Mouse (Mus musculus) limb, embryonic 15.5 days (tissue): ENCODE data around the gene Phykpl. TPM values are rescaled to one million over a fixed set of nuclear protein-coding genes. Genes with fewer than 3 reads are reported as not detected.

Experiments used
- ATAC-seq: fragments of 200-750 bp; cut with Nextera tagmentation; 2 replicates; pipeline ENCODE4 v1.8.0; 2017; ENCODE audit warnings: low read depth, moderate TSS enrichment; ENCODE audit not compliant: insufficient number of reproducible peaks, low FRiP score, low TSS enrichment
- H3K27ac ChIP-seq: fragments of 300-500 bp; sonication (generic); 2 replicates; pipeline ENCODE4 v1.5.1; 2015; ENCODE audit warnings: moderate library complexity, mild to moderate bottlenecking, inconsistent platforms
- H3K27me3 ChIP-seq: fragments of 300-500 bp; sonication (generic); 2 replicates; pipeline ENCODE4 v1.6.1; 2015; ENCODE audit warnings: inconsistent platforms
- H3K36me3 ChIP-seq: fragments of 300-500 bp; sonication (generic); 2 replicates; pipeline ENCODE4 v1.6.1; 2015; ENCODE audit warnings: inconsistent platforms
- H3K4me1 ChIP-seq: fragments of 300-500 bp; sonication (generic); 2 replicates; pipeline ENCODE4 v1.6.1; 2015; ENCODE audit warnings: inconsistent platforms
- H3K4me2 ChIP-seq: fragments of 300-500 bp; sonication (generic); 2 replicates; pipeline ENCODE4 v1.6.1; 2015; ENCODE audit warnings: mild to moderate bottlenecking, inconsistent platforms
- H3K4me3 ChIP-seq: fragments of 300-500 bp; sonication (generic); 2 replicates; pipeline ENCODE4 v1.5.1; 2015; ENCODE audit warnings: mild to moderate bottlenecking, inconsistent platforms
- H3K9ac ChIP-seq: fragments of 300-500 bp; sonication (generic); 2 replicates; pipeline ENCODE4 v1.6.1; 2015; ENCODE audit warnings: inconsistent platforms
- H3K9me3 ChIP-seq: fragments of 300-500 bp; sonication (generic); 2 replicates; pipeline ENCODE4 v1.6.1; 2016; ENCODE audit warnings: inconsistent platforms
- WGBS: fragments of 180-500 bp; shearing (Covaris S2); methylation state at CpG from one replicate; pipeline ENCODE4 v1.1.7; 2015; 5-methylcytosine and 5-hydroxymethylcytosine counted together
- polyA plus RNA-seq: library from polyadenylated mRNA; unstranded; fragments of >200 nt; fragmentation: Nextera tagmentation; extraction: Ambion mirVana; gene quantifications from 2 replicates; pipeline ENCODE4 v1.2.1, GENCODE M21; 2015

Gene Phykpl
- polyA plus RNA-seq, 1 experiment from 2014 or later: 17.2 TPM

GRCm38 (mm10) chr11:51555066-51555465, 29.5 kb upstream of the Phykpl start:
- Histone ChIP-seq H3K9me3 (no peaks in the 10 kb centered on the region), H3K27me3 (no peaks in the 10 kb centered on the region), H3K36me3 (no peaks in the 10 kb centered on the region), H3K27ac (no peak overlapping the region), H3K4me1 (peaks cover 9% of the 10 kb centered on the region), H3K4me2 (peak overlapping the region; percentile 7; the same call in 1 of the 2 replicates), H3K9ac (no peak overlapping the region), H3K4me3 (0 out of 2 replicates have a peak overlapping the region, but pooled peaks have one; percentile 15)
- no peak for ATAC-seq
- 55% methylated on average over 2 of the region's 2 CpGs for WGBS

GRCm38 (mm10) chr11:51563276-51563675, 21.3 kb upstream of the Phykpl start:
- Histone ChIP-seq H3K9me3 (no peaks in the 10 kb centered on the region), H3K36me3 (no peaks in the 10 kb centered on the region), H3K27me3 (no peaks in the 10 kb centered on the region; the same call in 1 of the 2 replicates), H3K9ac (no peak overlapping the region), H3K27ac (no peak overlapping the region), H3K4me3 (no peak overlapping the region), H3K4me2 (no peak overlapping the region), H3K4me1 (no peaks in the 10 kb centered on the region)
- ATAC-seq: no peak
- 89% methylated on average over 1 of the region's 1 CpGs for WGBS

- H3K4me2 ChIP-seq: no peak overlapping the region
- WGBS: 32% methylated on average over 3 of the region's 3 CpGs
- no peak overlapping the region for H3K9ac ChIP-seq
- H3K27ac ChIP-seq: no peak overlapping the region
- no peaks in the 10 kb centered on the region for H3K36me3 ChIP-seq
- no peak for ATAC-seq
- no peaks in the 10 kb centered on the region; the same call in 1 of the 2 replicates for H3K27me3 ChIP-seq
- H3K4me1 ChIP-seq: no peaks in the 10 kb centered on the region
- H3K4me3 ChIP-seq: no peak overlapping the region
- H3K9me3 ChIP-seq: no peaks in the 10 kb centered on the region
These were observed 19.5 kb upstream of the Phykpl start for GRCm38 (mm10) chr11:51565062-51565461.

GRCm38 (mm10) chr11:51565951-51566350, 18.6 kb upstream of the Phykpl start:
- no peak overlapping the region for H3K27ac ChIP-seq
- no peaks in the 10 kb centered on the region for H3K9me3 ChIP-seq
- H3K36me3 ChIP-seq: no peaks in the 10 kb centered on the region
- H3K4me1 ChIP-seq: no peaks in the 10 kb centered on the region
- no peak for ATAC-seq
- no peak overlapping the region for H3K4me2 ChIP-seq
- WGBS: 88% methylated on average over 6 of the region's 6 CpGs
- H3K27me3 ChIP-seq: no peaks in the 10 kb centered on the region
- H3K9ac ChIP-seq: no peak overlapping the region
- no peak overlapping the region for H3K4me3 ChIP-seq

- Histone ChIP-seq H3K36me3 (no peaks in the 10 kb centered on the region), H3K27ac (no peak overlapping the region), H3K27me3 (no peaks in the 10 kb centered on the region), H3K4me2 (no peak overlapping the region), H3K4me3 (no peak overlapping the region), H3K9ac (no peak overlapping the region), H3K9me3 (no peaks in the 10 kb centered on the region), H3K4me1 (no peaks in the 10 kb centered on the region)
- WGBS: 93% methylated on average over 4 of the region's 4 CpGs
- ATAC-seq: no peak
These were observed 15.8 kb upstream of the Phykpl start for GRCm38 (mm10) chr11:51568801-51569200.

- no peaks in the 10 kb centered on the region for H3K27me3 ChIP-seq
- no peaks in the 10 kb centered on the region for H3K9me3 ChIP-seq
- no peak overlapping the region for H3K4me3 ChIP-seq
- no peak overlapping the region for H3K27ac ChIP-seq
- no peaks in the 10 kb centered on the region for H3K4me1 ChIP-seq
- no peak overlapping the region for H3K4me2 ChIP-seq
- no peak for ATAC-seq
- no peak overlapping the region for H3K9ac ChIP-seq
- WGBS: 78% methylated on average over 4 of the region's 4 CpGs
- H3K36me3 ChIP-seq: no peaks in the 10 kb centered on the region
These were observed 8.1 kb upstream of the Phykpl start for GRCm38 (mm10) chr11:51576454-51576853.

- Histone ChIP-seq H3K4me2 (no peak overlapping the region), H3K27me3 (no peaks in the 10 kb centered on the region), H3K4me1 (no peaks in the 10 kb centered on the region), H3K9ac (no peak overlapping the region), H3K36me3 (no peaks in the 10 kb centered on the region), H3K27ac (no peak overlapping the region), H3K9me3 (no peaks in the 10 kb centered on the region), H3K4me3 (no peak overlapping the region)
- WGBS: 70% methylated on average over 7 of the region's 7 CpGs
- ATAC-seq: no peak
These were observed 7.0 kb upstream of the Phykpl start for GRCm38 (mm10) chr11:51577587-51577986.

GRCm38 (mm10) chr11:51579024-51579423, 5.5 kb upstream of the Phykpl start:
- Histone ChIP-seq H3K36me3 (no peaks in the 10 kb centered on the region), H3K4me2 (no peak overlapping the region), H3K9me3 (no peaks in the 10 kb centered on the region), H3K4me3 (no peak overlapping the region), H3K27ac (no peak overlapping the region), H3K9ac (no peak overlapping the region), H3K27me3 (no peaks in the 10 kb centered on the region), H3K4me1 (peaks cover 6% of the 10 kb centered on the region)
- no peak for ATAC-seq
- 68% methylated on average over 4 of the region's 4 CpGs for WGBS

GRCm38 (mm10) chr11:51582713-51583112, 1.8 kb upstream of the Phykpl start:
- Histone ChIP-seq H3K4me1 (peaks cover 25% of the 10 kb centered on the region), H3K27me3 (no peaks in the 10 kb centered on the region), H3K9me3 (no peaks in the 10 kb centered on the region), H3K9ac (no peak overlapping the region), H3K4me3 (no peak overlapping the region), H3K4me2 (no peak overlapping the region), H3K36me3 (peaks cover 18% of the 10 kb centered on the region), H3K27ac (no peak overlapping the region)
- ATAC-seq: no peak
- 23% methylated on average over 8 of the region's 8 CpGs for WGBS

- H3K27me3 ChIP-seq: no peaks in the 10 kb centered on the region
- peaks cover 31% of the 10 kb centered on the region for H3K36me3 ChIP-seq
- H3K4me2 ChIP-seq: peak overlapping the region; percentile 59
- peak overlapping the region; percentile 92 for H3K27ac ChIP-seq
- H3K4me1 ChIP-seq: peaks cover 25% of the 10 kb centered on the region
- peak overlapping the region; percentile 71 for H3K4me3 ChIP-seq
- ATAC-seq: peak; percentile 27
- WGBS: 16% methylated on average over 9 of the region's 9 CpGs
- H3K9ac ChIP-seq: peak overlapping the region; percentile 79
- no peaks in the 10 kb centered on the region for H3K9me3 ChIP-seq
These were observed 513 bp upstream of the Phykpl start for GRCm38 (mm10) chr11:51584057-51584430.

GRCm38 (mm10) chr11:51585608-51586252, 1.2 kb downstream of the Phykpl start:
- Histone ChIP-seq H3K27ac (peak overlapping the region; percentile 92), H3K4me2 (peak overlapping the region; percentile 59), H3K9ac (no peak overlapping the region; the same call in 1 of the 2 replicates), H3K36me3 (peaks cover 48% of the 10 kb centered on the region), H3K27me3 (no peaks in the 10 kb centered on the region), H3K4me3 (peak overlapping the region; percentile 71), H3K9me3 (no peaks in the 10 kb centered on the region), H3K4me1 (peaks cover 25% of the 10 kb centered on the region)
- no peak for ATAC-seq
- 60% methylated on average over 8 of the region's 8 CpGs for WGBS

- Histone ChIP-seq H3K27ac (no peak overlapping the region; the same call in 1 of the 2 replicates), H3K27me3 (no peaks in the 10 kb centered on the region), H3K4me2 (no peak overlapping the region), H3K4me3 (no peak overlapping the region), H3K36me3 (peaks cover 55% of the 10 kb centered on the region), H3K9ac (no peak overlapping the region), H3K4me1 (peaks cover 25% of the 10 kb centered on the region), H3K9me3 (no peaks in the 10 kb centered on the region)
- no peak for ATAC-seq
- 90% methylated on average over 13 of the region's 13 CpGs for WGBS
These were observed 1.9 kb downstream of the Phykpl start for GRCm38 (mm10) chr11:51586411-51586810.

- peaks cover 25% of the 10 kb centered on the region for H3K4me1 ChIP-seq
- H3K36me3 ChIP-seq: peaks cover 61% of the 10 kb centered on the region
- H3K4me3 ChIP-seq: no peak overlapping the region
- no peak for ATAC-seq
- H3K4me2 ChIP-seq: no peak overlapping the region
- no peak overlapping the region for H3K9ac ChIP-seq
- H3K27ac ChIP-seq: no peak overlapping the region
- WGBS: 91% methylated on average over 1 of the region's 1 CpGs
- H3K9me3 ChIP-seq: no peaks in the 10 kb centered on the region
- H3K27me3 ChIP-seq: no peaks in the 10 kb centered on the region
These were observed 2.5 kb downstream of the Phykpl start for GRCm38 (mm10) chr11:51587059-51587458.
